Mouse (Mus musculus) neutrophil, adult 59 days (primary cell): ENCODE data around the gene Tgm2. TPM values are rescaled to one million over a fixed set of nuclear protein-coding genes. Genes with fewer than 3 reads are reported as not detected.

Experiments used
- total RNA-seq, 2 experiments: library from RNA; stranded (reverse); gene quantifications; 1 replicate in 1 of 2; 2 replicates in 1 of 2; pipeline ENCODE4 v1.2.4; 2023

The Tgm2 gene
- 10 to 100 TPM; 15.3 to 19.2 TPM for total RNA-seq

GRCm38 (mm10) chr2:158146223-158146622, at the start of gene Tgm2:
TSS of gene Tgm2 (minus strand) at chr2:158146436.

Other genes with a start within 250 kb of the Tgm2 start
- gene Vstm2l, start 231.8 kb downstream of the Tgm2 start, total RNA-seq = not detected
- gene Tti1, start 118.0 kb downstream of the Tgm2 start, total RNA-seq = 10 to 100 TPM; 25.0 to 26.5 TPM
- gene Rprd1b, start 117.9 kb downstream of the Tgm2 start, total RNA-seq = 10 to 100 TPM; 23.7 to 26.6 TPM
- gene D630003M21Rik, start 82.8 kb upstream of the Tgm2 start, total RNA-seq = not detected
- gene Bpi, start 111.7 kb upstream of the Tgm2 start, total RNA-seq = not detected
- 10 to 100 TPM; 47.6 to 63.5 TPM for gene Lbp, start 160.1 kb upstream of the Tgm2 start, total RNA-seq
- under 1 TPM in 1 of 2 experiments, not detected in 1; 0.07 TPM for gene Snhg11, start 229.2 kb upstream of the Tgm2 start, total RNA-seq